Comparison of ENCODE assay signal across 8 mouse cellular contexts in the genomic region with DNA sequence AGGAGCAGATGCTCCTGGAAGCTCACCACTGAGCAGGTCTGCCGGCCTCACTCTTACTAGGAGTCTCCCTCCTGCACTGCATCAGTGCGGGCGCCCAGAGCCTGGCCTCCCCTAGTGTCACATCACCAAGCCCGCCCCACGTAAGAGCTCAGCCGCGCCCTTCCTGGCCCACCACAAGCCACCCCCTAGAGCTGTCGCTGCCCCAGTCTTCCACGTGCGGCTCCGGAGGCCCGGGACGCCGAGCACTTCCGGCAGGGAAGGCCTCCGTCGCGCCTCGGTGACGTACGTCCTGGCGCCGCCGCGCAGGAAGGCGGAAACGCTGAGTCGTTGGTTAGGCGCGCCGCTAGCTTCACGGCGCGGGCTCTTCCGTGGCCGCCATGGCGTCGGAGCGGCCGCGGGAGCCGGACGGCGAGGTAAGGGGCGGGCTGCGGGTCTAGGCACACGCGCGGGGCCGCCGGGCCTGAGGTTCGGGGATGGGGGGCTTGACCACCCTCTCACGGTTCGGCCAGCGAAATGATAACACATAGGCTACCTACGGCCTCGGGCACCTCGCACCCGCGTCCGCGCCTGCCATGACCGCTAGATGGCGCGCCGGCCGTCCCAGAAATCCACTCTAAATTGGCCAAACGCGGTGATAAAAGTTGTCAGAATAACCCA. TPM values are rescaled to one million over a fixed set of nuclear protein-coding genes. Genes with fewer than 3 reads are reported as not detected.
A peak's percentile ranks its signal among the peaks of the same experiment; 100 is the strongest.
DNase-seq lines count a peak whose midpoint lies in the region; ATAC-seq lines count a peak whose summit lies in the region.

Gene Secisbp2 (plus strand): TSS at position 290 of the 657 bp plus-strand sequence.

- peak within 1 kb of the TSS; percentile 80 for H3K27ac ChIP-seq in hindbrain, embryonic 11.5 days (ENCODE audit: low read depth, low read length)

- under 1% methylated on average over 62 of the region's 69 CpGs for WGBS in hindbrain, embryonic 11.5 days

- peak; percentile 97 for ATAC-seq in hindbrain, embryonic 11.5 days (ENCODE audit: low FRiP score)

- H3K4me2 ChIP-seq in hindbrain, embryonic 11.5 days (replicated peaks; ENCODE audit: low read depth, low read length) = peak within 1 kb of the TSS; percentile 72

- H3K36me3 ChIP-seq in hindbrain, embryonic 11.5 days (ENCODE audit: control insufficient read depth, insufficient read depth, low read length) = 0 out of 2 replicates have a peak, but pooled peaks cover 4% of the 10 kb centered on the region

- peak within 1 kb of the TSS; percentile 76 for H3K4me3 ChIP-seq in hindbrain, embryonic 11.5 days (ENCODE audit: low read depth, low read length)

- no peaks in the 10 kb centered on the region for H3K27me3 ChIP-seq in hindbrain, embryonic 11.5 days (ENCODE audit: control insufficient read depth, insufficient read depth, low read length)

- DNase-seq in MN1 (ENCODE audit: low spot score) = peak; percentile 95
- peak; percentile 92 for DNase-seq in cerebellum, adult 9-10 months
- DNase-seq in frontal cortex, adult 2 months (ENCODE audit: extremely low spot score in 1 of 2, low spot score in 1 of 2) = peak; percentile 85 to 96
- peak; percentile 95 for DNase-seq in hindbrain, embryonic 11.5 days (ENCODE audit: low spot score)
- DNase-seq in layer of hippocampus, postnatal 10 days (ENCODE audit: low spot score in 2 of 2) = peak; percentile 95
- DNase-seq in lung, postnatal 10 days = peak; percentile 96
- peak; percentile 94 for DNase-seq in ovary, postnatal 36 days (ENCODE audit: low spot score)
- DNase-seq in thymus, postnatal 25 days = peak; percentile 95

- H3K9ac ChIP-seq in hindbrain, embryonic 11.5 days (ENCODE audit: low read depth, low read length) = peak within 1 kb of the TSS; percentile 69

- no peaks in the 10 kb centered on the region for H3K9me3 ChIP-seq in hindbrain, embryonic 11.5 days (ENCODE audit: control insufficient read depth, low read length)

- peaks cover 2% of the 10 kb centered on the region; the same call in 1 of the 2 replicates for H3K4me1 ChIP-seq in hindbrain, embryonic 11.5 days (replicated peaks; ENCODE audit: control insufficient read depth, insufficient read depth, low read length)

RNA-seq across cellular contexts. Expression of gene Secisbp2, which starts in this region (rescaled TPM):
- 23.5 and 24.2 TPM in 2 replicates for polyA plus RNA-seq in frontal cortex, adult 2 months (2012; rRNA removed)
- polyA plus RNA-seq in hindbrain, embryonic 11.5 days (2014; fragmentation: Nextera tagmentation; extraction: Ambion mirVana) = 30.0 and 35.3 TPM in 2 replicates
- 10 to 100 TPM; 16.8 to 18.0 TPM for total RNA-seq in layer of hippocampus, postnatal 10 days (2021)

Comparison
In these comparisons a context has a peak if more than half of its experiments do, and no peak if none do; other contexts are left out.
1. Peak in every context shown above with its lines: DNase-seq, ATAC-seq, H3K4me3 ChIP-seq and H3K27ac ChIP-seq.